Mouse (Mus musculus): ENCODE measurements around the gene Dalrd3. TPM values are rescaled to one million over a fixed set of nuclear protein-coding genes. Genes with fewer than 3 reads are reported as not detected.

The Dalrd3 gene
- polyA plus RNA-seq, 1 experiment: 504 TPM

GRCm38 (mm10) chr9:108565881-108566814, 3.5 kb upstream of the Dalrd3 start:
- Histone ChIP-seq H3K4me1 (replicated peaks; ENCODE audit: control insufficient read depth, insufficient read depth, low read length) (peaks cover 29% of the 10 kb centered on the region), H3K27me3 (ENCODE audit: control insufficient read depth, insufficient read depth, low read length) (no peaks in the 10 kb centered on the region), H3K27ac (ENCODE audit: control insufficient read depth, insufficient read depth, low read length) (peak overlapping the region; percentile 55), H3K36me3 (ENCODE audit: control insufficient read depth, insufficient read depth, low read length) (peaks cover 3% of the 10 kb centered on the region; the same call in 1 of the 2 replicates), H3K4me3 (ENCODE audit: control insufficient read depth, insufficient read depth, low read length) (peak overlapping the region; percentile 87)
- no peak for DNase-seq
- TF ChIP-seq CTCF (IDR thresholded peaks at IDR 0.05; ENCODE audit: borderline replicate concordance, control insufficient read depth, extremely low read depth, insufficient read depth, low read length, poor library complexity) (no peak), POLR2A (IDR thresholded peaks at IDR 0.05; ENCODE audit: control insufficient read depth, extremely low read depth, insufficient read depth, low read length, poor library complexity) (no peak)
- 16% methylated on average over 35 of the region's 35 CpGs for WGBS

GRCm38 (mm10) chr9:108566815-108567776, 2.6 kb upstream of the Dalrd3 start, which contains the start of gene Ndufaf3:
Gene Ndufaf3, minus strand, starts transcription at chr9:108567434.
- Histone ChIP-seq H3K4me3 (ENCODE audit: control insufficient read depth, insufficient read depth, low read length) (peak within 1 kb of the TSS; percentile 87), H3K27me3 (ENCODE audit: control insufficient read depth, insufficient read depth, low read length) (no peaks in the 10 kb centered on the region), H3K36me3 (ENCODE audit: control insufficient read depth, insufficient read depth, low read length) (peaks cover 7% of the 10 kb centered on the region), H3K4me1 (replicated peaks; ENCODE audit: control insufficient read depth, insufficient read depth, low read length) (peaks cover 23% of the 10 kb centered on the region), H3K27ac (ENCODE audit: control insufficient read depth, insufficient read depth, low read length) (peak within 1 kb of the TSS; percentile 81)
- TF ChIP-seq POLR2A (IDR thresholded peaks at IDR 0.05; ENCODE audit: control insufficient read depth, extremely low read depth, insufficient read depth, low read length, poor library complexity): peak; percentile 95; the same call in 1 of the 2 replicates
- TF ChIP-seq CTCF (IDR thresholded peaks at IDR 0.05; ENCODE audit: borderline replicate concordance, control insufficient read depth, extremely low read depth, insufficient read depth, low read length, poor library complexity): peak; percentile 95
- DNase-seq: peak; percentile 98
- WGBS: under 1% methylated on average over 73 of the region's 73 CpGs

GRCm38 (mm10) chr9:108567931-108568419, 1.7 kb upstream of the Dalrd3 start:
- H3K27ac ChIP-seq (ENCODE audit: control insufficient read depth, insufficient read depth, low read length): peak overlapping the region; percentile 61
- TF ChIP-seq CTCF (IDR thresholded peaks at IDR 0.05; ENCODE audit: borderline replicate concordance, control insufficient read depth, extremely low read depth, insufficient read depth, low read length, poor library complexity) (0 out of 2 replicates have a peak, but pooled peaks have one; percentile 12), POLR2A (IDR thresholded peaks at IDR 0.05; ENCODE audit: control insufficient read depth, extremely low read depth, insufficient read depth, low read length, poor library complexity) (peak; percentile 12; the same call in 1 of the 2 replicates)
- DNase-seq: peak; percentile 35
- peaks cover 23% of the 10 kb centered on the region for H3K4me1 ChIP-seq (replicated peaks; ENCODE audit: control insufficient read depth, insufficient read depth, low read length)
- peaks cover 10% of the 10 kb centered on the region for H3K36me3 ChIP-seq (ENCODE audit: control insufficient read depth, insufficient read depth, low read length)
- H3K4me3 ChIP-seq (ENCODE audit: control insufficient read depth, insufficient read depth, low read length): peak overlapping the region; percentile 87
- WGBS: 4% methylated on average over 18 of the region's 18 CpGs
- H3K27me3 ChIP-seq (ENCODE audit: control insufficient read depth, insufficient read depth, low read length): no peaks in the 10 kb centered on the region

- TF ChIP-seq POLR2A (IDR thresholded peaks at IDR 0.05; ENCODE audit: control insufficient read depth, extremely low read depth, insufficient read depth, low read length, poor library complexity): peak; percentile 8; the same call in 1 of the 2 replicates
- no peak for TF ChIP-seq CTCF (IDR thresholded peaks at IDR 0.05; ENCODE audit: borderline replicate concordance, control insufficient read depth, extremely low read depth, insufficient read depth, low read length, poor library complexity)
- peak overlapping the region; percentile 87 for H3K4me3 ChIP-seq (ENCODE audit: control insufficient read depth, insufficient read depth, low read length)
- no peaks in the 10 kb centered on the region for H3K27me3 ChIP-seq (ENCODE audit: control insufficient read depth, insufficient read depth, low read length)
- 38% methylated on average over 17 of the region's 17 CpGs for WGBS
- H3K27ac ChIP-seq (ENCODE audit: control insufficient read depth, insufficient read depth, low read length): peak overlapping the region; percentile 61; the same call in 1 of the 2 replicates
- H3K36me3 ChIP-seq (ENCODE audit: control insufficient read depth, insufficient read depth, low read length): peaks cover 15% of the 10 kb centered on the region
- peaks cover 23% of the 10 kb centered on the region for H3K4me1 ChIP-seq (replicated peaks; ENCODE audit: control insufficient read depth, insufficient read depth, low read length)
- peak; percentile 33 for DNase-seq
Observed at GRCm38 (mm10) chr9:108568511-108568921, 1.2 kb upstream of the Dalrd3 start.

GRCm38 (mm10) chr9:108570207-108570896, 666 bp downstream of the Dalrd3 start:
- DNase-seq: peak; percentile 90
- Histone ChIP-seq H3K36me3 (ENCODE audit: control insufficient read depth, insufficient read depth, low read length) (peaks cover 12% of the 10 kb centered on the region), H3K27me3 (ENCODE audit: control insufficient read depth, insufficient read depth, low read length) (no peaks in the 10 kb centered on the region), H3K4me3 (ENCODE audit: control insufficient read depth, insufficient read depth, low read length) (peak overlapping the region; percentile 64), H3K27ac (ENCODE audit: control insufficient read depth, insufficient read depth, low read length) (peak overlapping the region; percentile 14; the same call in 1 of the 2 replicates), H3K4me1 (replicated peaks; ENCODE audit: control insufficient read depth, insufficient read depth, low read length) (peaks cover 23% of the 10 kb centered on the region)
- TF ChIP-seq POLR2A (IDR thresholded peaks at IDR 0.05; ENCODE audit: control insufficient read depth, extremely low read depth, insufficient read depth, low read length, poor library complexity): no peak
- peak; percentile 66; the same call in 1 of the 2 replicates for TF ChIP-seq CTCF (IDR thresholded peaks at IDR 0.05; ENCODE audit: borderline replicate concordance, control insufficient read depth, extremely low read depth, insufficient read depth, low read length, poor library complexity)
- WGBS: 1% methylated on average over 40 of the region's 40 CpGs
